Mouse (Mus musculus) MN1 (cell line): ENCODE results near the gene Mlst8.

Experiments used
- DNase-seq: peaks from one replicate; pipeline ENCODE4 v3.0.0-alpha.2; 2016; ENCODE audit warnings: low spot score

Mlst8 gene

GRCm38 (mm10) chr17:24478663-24479380, at the start of gene Mlst8:
Gene Mlst8, minus strand, starts transcription at chr17:24479078.
- peak; percentile 97 for DNase-seq

GRCm38 (mm10) chr17:24528560-24528918, 49.7 kb upstream of the Mlst8 start:
- no peak for DNase-seq

- peak; percentile 100 for DNase-seq
Measured at GRCm38 (mm10) chr17:24527723-24528559, 49.1 kb upstream of the Mlst8 start, which contains the start of gene Traf7. Gene Traf7, minus strand, starts transcription at chr17:24527938.

- peak; percentile 69 for DNase-seq
Measured at GRCm38 (mm10) chr17:24527315-24527714, 48.4 kb upstream of the Mlst8 start.

- peak; percentile 37 for DNase-seq
Measured at GRCm38 (mm10) chr17:24524734-24525133, 45.9 kb upstream of the Mlst8 start.

GRCm38 (mm10) chr17:24520450-24520849, 41.6 kb upstream of the Mlst8 start:
- DNase-seq, result no peak

- DNase-seq, result no peak
Measured at GRCm38 (mm10) chr17:24514270-24515257, 35.7 kb upstream of the Mlst8 start.

- DNase-seq, result peak; percentile 71
Measured at GRCm38 (mm10) chr17:24513609-24514008, 34.7 kb upstream of the Mlst8 start.

GRCm38 (mm10) chr17:24507806-24508460, 29.1 kb upstream of the Mlst8 start:
- DNase-seq, result no peak

GRCm38 (mm10) chr17:24507129-24507664, 28.3 kb upstream of the Mlst8 start:
- DNase-seq, result no peak

- DNase-seq, result no peak
Measured at GRCm38 (mm10) chr17:24506332-24507070, 27.6 kb upstream of the Mlst8 start.

- no peak for DNase-seq
Measured at GRCm38 (mm10) chr17:24505286-24505955, 26.5 kb upstream of the Mlst8 start.

GRCm38 (mm10) chr17:24504085-24504484, 25.2 kb upstream of the Mlst8 start:
- no peak for DNase-seq

- DNase-seq, result no peak
Measured at GRCm38 (mm10) chr17:24502208-24502607, 23.3 kb upstream of the Mlst8 start.

GRCm38 (mm10) chr17:24496026-24496425, 17.1 kb upstream of the Mlst8 start:
- no peak for DNase-seq

- DNase-seq, result no peak
Measured at GRCm38 (mm10) chr17:24495443-24495842, 16.6 kb upstream of the Mlst8 start.

- peak; percentile 49 for DNase-seq
Measured at GRCm38 (mm10) chr17:24494627-24495335, 15.9 kb upstream of the Mlst8 start.

- DNase-seq, result peak; percentile 54
Measured at GRCm38 (mm10) chr17:24490399-24490798, 11.5 kb upstream of the Mlst8 start.
